Mouse (Mus musculus) CH12.LX (cell line): Measurements from ENCODE around the gene Sema3d. TPM values are rescaled to one million over a fixed set of nuclear protein-coding genes. Genes with fewer than 3 reads are reported as not detected.

ENCODE experiments used
- DNase-seq: peaks from one replicate; pipeline ENCODE4 v3.0.0-alpha.2; 2013; ENCODE audit errors: extremely low read depth
- H3K27ac ChIP-seq: 2 replicates; pipeline ENCODE4 v1.5.1; 2012; ENCODE audit warnings: low read depth, mild to moderate bottlenecking, control low read depth, moderate library complexity; ENCODE audit not compliant: insufficient read depth
- H3K27me3 ChIP-seq: replicated peaks from 2 replicates; pipeline ENCODE3; 2012; ENCODE audit warnings: inconsistent platforms
- H3K36me3 ChIP-seq, 2 experiments: replicated peaks in 1 of 2; 2 replicates each; pipeline versions ENCODE3 to v1.6.1; 2012; ENCODE audit warnings: inconsistent platforms in 1 of 2, low read length in 1 of 2, mild to moderate bottlenecking in 1 of 2, mixed read lengths in 1 of 2, moderate library complexity in 1 of 2; ENCODE audit not compliant: control insufficient read depth in 1 of 2, insufficient read depth in 1 of 2
- H3K4me1 ChIP-seq, 2 experiments: 2 replicates each; pipeline ENCODE4 v1.6.1; 2012; ENCODE audit warnings: inconsistent platforms in 1 of 2, moderate library complexity in 1 of 2; ENCODE audit not compliant: insufficient read depth in 2 of 2, control insufficient read depth in 1 of 2
- H3K4me2 ChIP-seq: 2 replicates; pipeline ENCODE4 v1.6.1; 2012; ENCODE audit warnings: low read depth, mild to moderate bottlenecking, control low read depth; ENCODE audit not compliant: poor library complexity, insufficient read depth, severe bottlenecking
- H3K4me3 ChIP-seq, 3 experiments: fragments of 150-350 bp in 1 of 3; sonication (generic) in 1 of 3; replicated peaks in 1 of 3; 2 replicates each; pipeline versions ENCODE3 to v1.5.1; 2011 to 2012; ENCODE audit warnings: low read depth in 2 of 3, low read length in 2 of 3, mild to moderate bottlenecking in 2 of 3, moderate library complexity in 2 of 3, control low read depth in 1 of 3, improper control_type of control experiment in 1 of 3, inconsistent platforms in 1 of 3, mixed read lengths in 1 of 3; ENCODE audit not compliant: poor library complexity in 1 of 3
- H3K79me2 ChIP-seq: replicated peaks from 2 replicates; pipeline ENCODE4 v1.6.1; 2012; ENCODE audit warnings: mild to moderate bottlenecking, moderate library complexity; ENCODE audit not compliant: control insufficient read depth, poor library complexity, insufficient read depth, severe bottlenecking; ENCODE audit errors: extremely low read depth
- H3K9ac ChIP-seq: 2 replicates; pipeline ENCODE4 v1.6.1; 2012; ENCODE audit warnings: low read depth, mild to moderate bottlenecking, control low read depth, moderate library complexity; ENCODE audit not compliant: insufficient read depth
- H3K9me3 ChIP-seq: replicated peaks from 2 replicates; pipeline ENCODE3; 2012; ENCODE audit warnings: low read length, inconsistent platforms, mixed read lengths
- CHD2 ChIP-seq: IDR thresholded peaks from 2 replicates; pipeline ENCODE4 v1.6.1; 2011; ENCODE audit warnings: low read length, improper control_type of control experiment
- EP300 ChIP-seq: IDR thresholded peaks from 2 replicates; pipeline ENCODE4 v1.6.1; 2011; ENCODE audit warnings: low read length, improper control_type of control experiment
- ETS1 ChIP-seq: conservative IDR thresholded peaks from 2 replicates; pipeline ENCODE4 v1.6.1; 2012; ENCODE audit warnings: low read depth, mild to moderate bottlenecking, inconsistent platforms, low read length, improper control_type of control experiment, moderate library complexity
- IRF4 ChIP-seq: IDR thresholded peaks from 2 replicates; pipeline ENCODE4 v1.6.1; 2014; ENCODE audit warnings: low read depth, mild to moderate bottlenecking, inconsistent platforms, low read length, improper control_type of control experiment
- JUN ChIP-seq: IDR thresholded peaks from 2 replicates; pipeline ENCODE4 v1.6.1; 2011; ENCODE audit warnings: low read depth, mild to moderate bottlenecking, low read length, improper control_type of control experiment, moderate library complexity; ENCODE audit not compliant: insufficient read depth
- KAT2A ChIP-seq: IDR thresholded peaks from 2 replicates; pipeline ENCODE4 v1.6.1; 2012; ENCODE audit warnings: low read length, improper control_type of control experiment, inconsistent platforms; ENCODE audit not compliant: insufficient replicate concordance
- MAX ChIP-seq: IDR thresholded peaks from 2 replicates; pipeline ENCODE4 v1.6.1; 2011; ENCODE audit warnings: low read length, improper control_type of control experiment
- MAZ ChIP-seq: IDR thresholded peaks from 2 replicates; pipeline ENCODE4 v1.6.1; 2012; ENCODE audit warnings: low read depth, mild to moderate bottlenecking, inconsistent platforms, low read length, improper control_type of control experiment, moderate library complexity
- MEF2A ChIP-seq: IDR thresholded peaks from 2 replicates; pipeline ENCODE4 v1.6.1; 2014; ENCODE audit warnings: low read depth, mild to moderate bottlenecking, inconsistent platforms, low read length, improper control_type of control experiment, borderline replicate concordance
- MXI1 ChIP-seq: IDR thresholded peaks from 2 replicates; pipeline ENCODE4 v1.6.1; 2011; ENCODE audit warnings: mild to moderate bottlenecking, low read depth, low read length, improper control_type of control experiment
- NRF1 ChIP-seq: IDR thresholded peaks from 2 replicates; pipeline ENCODE4 v1.6.1; 2014; ENCODE audit warnings: low read depth, mild to moderate bottlenecking, inconsistent platforms, low read length, improper control_type of control experiment, moderate library complexity
- PAX5 ChIP-seq: IDR thresholded peaks from 2 replicates; pipeline ENCODE4 v1.6.1; 2012; ENCODE audit warnings: low read length, inconsistent platforms, mixed read lengths
- POLR2A ChIP-seq: IDR thresholded peaks from 2 replicates; pipeline ENCODE4 v1.6.1; 2011; ENCODE audit warnings: low read depth, mild to moderate bottlenecking, improper control_type of control experiment, low read length
- SIN3A ChIP-seq: IDR thresholded peaks from 2 replicates; pipeline ENCODE4 v1.6.1; 2012; ENCODE audit warnings: low read length, improper control_type of control experiment, inconsistent platforms
- USF1 ChIP-seq: IDR thresholded peaks from 2 replicates; pipeline ENCODE4 v1.6.1; 2014; ENCODE audit warnings: low read depth, mild to moderate bottlenecking, inconsistent platforms, low read length, improper control_type of control experiment
- ZMIZ1 ChIP-seq: IDR thresholded peaks from 2 replicates; pipeline ENCODE4 v1.6.1; 2012; ENCODE audit warnings: low read depth, mild to moderate bottlenecking, inconsistent platforms, low read length, improper control_type of control experiment
- dilution Hi-C: fragments of 300-500 bp; cut with MboI; formaldehyde crosslinking; loops from 2 replicates; pipeline ENCODE4 v1.14.3; 2020; ENCODE audit warnings: low sequenced_read_pairs; ENCODE audit not compliant: extremely low pct_unique_long_range_greater_than_20kb, extremely low pct_ligation_motif_present
- in situ Hi-C: fragments of 300-500 bp; cut with MboI; formaldehyde crosslinking; loops from 3 replicates; pipeline ENCODE4 v1.14.3; 2019; ENCODE audit warnings: low sequenced_read_pairs, low pct_ligation_motif_present, low pct_unique_long_range_greater_than_20kb, mixed read lengths
- polyA plus RNA-seq: library from polyadenylated mRNA; unstranded; fragments of >175 nt; gene quantifications from 2 replicates; pipeline ENCODE4 v1.2.1, GENCODE M21; 2012; ENCODE audit warnings: low read depth; ENCODE audit not compliant: insufficient read length
- total RNA-seq, 2 experiments: library from RNA; depleted of rRNA; stranded (reverse); fragments of 300-350 nt in 1 of 2; fragments of >200 nt in 1 of 2; gene quantifications; 2 replicates each; pipeline ENCODE4 v1.2.3; 2012 to 2014

Gene Sema3d
- total and polyA plus RNA-seq, 3 experiments = not detected

DNA sequence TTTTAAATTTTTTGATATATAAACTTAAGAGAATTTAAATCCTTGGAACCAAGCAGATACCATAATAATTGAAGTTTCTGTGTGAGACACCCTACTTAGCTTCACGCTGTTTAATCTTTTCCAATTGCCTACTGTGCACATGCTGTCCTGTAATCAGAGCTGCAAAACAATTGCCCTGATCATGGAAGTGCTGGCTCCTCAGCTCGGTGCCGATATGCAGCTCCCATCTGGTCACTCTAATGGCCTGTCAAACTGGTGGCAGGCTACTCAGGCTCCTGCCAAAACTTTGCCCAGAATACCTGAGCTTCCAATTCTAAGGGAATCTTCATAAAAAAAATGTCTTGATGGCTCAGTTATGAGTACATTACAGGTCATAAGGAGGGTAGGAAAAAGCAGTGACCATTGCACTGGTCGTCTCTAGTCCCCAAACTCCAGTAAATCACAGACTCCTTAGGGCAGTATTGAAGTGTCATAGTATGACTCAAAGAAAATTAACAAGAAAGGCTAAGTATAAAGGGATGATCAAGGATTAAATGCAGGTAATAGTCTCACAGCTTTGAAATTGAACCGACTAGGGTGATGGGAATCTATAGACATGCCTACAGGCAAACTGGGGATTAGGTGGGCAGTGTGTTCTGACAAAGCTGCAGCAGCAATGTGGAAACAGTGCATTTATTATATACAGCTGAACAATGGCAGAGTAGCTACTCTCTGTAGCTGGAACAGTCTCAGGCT is 91.9 kb downstream of the Sema3d start:
- H3K36me3 ChIP-seq = no peaks in the 10 kb centered on the region
- H3K79me2 ChIP-seq = no peaks in the 10 kb centered on the region
- H3K27ac ChIP-seq = no peak overlapping the region
- no peak overlapping the region for H3K9ac ChIP-seq
- H3K27me3 ChIP-seq = no peaks in the 10 kb centered on the region
- H3K4me1 ChIP-seq = no peaks in the 10 kb centered on the region
- no peak for DNase-seq
- peaks cover 13% of the 10 kb centered on the region for H3K9me3 ChIP-seq
- in situ Hi-C loops = no loop called here
- H3K4me3 ChIP-seq = no peak overlapping the region
- TF ChIP-seq SIN3A (no peak), EP300 (no peak), MEF2A (no peak), JUN (no peak), MAX (no peak), ETS1 (no peak), PAX5 (no peak), CHD2 (no peak), USF1 (no peak), NRF1 (no peak), MAZ (no peak), IRF4 (no peak), ZMIZ1 (no peak)
- dilution Hi-C loops = no loop called here
- H3K4me2 ChIP-seq = no peak overlapping the region

DNA sequence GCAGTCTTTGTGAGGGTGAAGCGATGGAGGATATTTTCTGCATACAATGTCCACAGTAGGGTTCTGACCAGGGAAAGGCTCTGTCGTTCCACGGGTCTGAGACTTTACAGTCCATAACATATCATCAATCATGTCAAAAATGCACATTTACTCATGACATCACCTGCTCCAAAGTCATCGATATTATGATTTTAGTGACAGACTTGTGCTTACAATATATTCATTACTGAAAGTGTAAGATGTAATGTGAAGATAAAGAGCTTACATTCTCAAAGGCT is 92.4 kb downstream of the Sema3d start:
- Histone ChIP-seq H3K4me1 (no peaks in the 10 kb centered on the region), H3K4me3 (no peak overlapping the region), H3K9ac (no peak overlapping the region), H3K27me3 (no peaks in the 10 kb centered on the region), H3K79me2 (no peaks in the 10 kb centered on the region), H3K4me2 (no peak overlapping the region), H3K36me3 (no peaks in the 10 kb centered on the region), H3K9me3 (peaks cover 13% of the 10 kb centered on the region), H3K27ac (no peak overlapping the region)
- in situ Hi-C loops (no loop called here), dilution Hi-C loops (no loop called here)
- TF ChIP-seq MXI1 = no peak
- no peak for TF ChIP-seq MAZ
- TF ChIP-seq KAT2A = no peak
- no peak for DNase-seq

DNA sequence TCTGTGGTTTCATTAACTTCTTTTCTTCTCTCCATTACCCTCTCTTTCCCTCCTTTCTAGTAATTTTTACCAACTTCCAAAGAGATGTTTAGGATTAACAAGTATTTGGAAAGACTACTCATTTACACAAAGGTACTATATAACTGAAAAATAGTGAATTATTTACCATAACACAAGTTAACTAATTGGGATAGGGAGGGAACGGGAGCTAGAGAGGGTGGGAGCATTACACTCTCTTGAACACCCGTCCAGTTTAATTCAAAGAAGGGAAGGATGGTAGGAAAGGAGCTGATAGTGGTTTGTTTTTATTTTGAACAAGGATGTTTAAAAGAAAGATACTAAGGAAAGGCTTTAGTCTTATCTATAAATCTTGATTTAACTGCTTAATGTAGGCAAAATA is 104.7 kb downstream of the Sema3d start:
- Histone ChIP-seq H3K4me1 (no peaks in the 10 kb centered on the region), H3K79me2 (no peaks in the 10 kb centered on the region), H3K9ac (no peak overlapping the region), H3K27ac (no peak overlapping the region), H3K4me2 (no peak overlapping the region), H3K4me3 (no peak overlapping the region), H3K27me3 (no peaks in the 10 kb centered on the region), H3K36me3 (no peaks in the 10 kb centered on the region), H3K9me3 (peaks cover 7% of the 10 kb centered on the region)
- no peak for DNase-seq
- no peak for TF ChIP-seq IRF4
- no peak for TF ChIP-seq POLR2A
- no peak for TF ChIP-seq ZMIZ1
- dilution Hi-C loops (no loop called here), in situ Hi-C loops (no loop called here)
